ENCODE assay signal across 19 mouse cellular contexts in genomic region chr5:122855858-122856257, GRCm38 (mm10). TPM values are rescaled to one million over a fixed set of nuclear protein-coding genes. Genes with fewer than 3 reads are reported as not detected.
DNase-seq lines count a peak whose midpoint lies in the region; ATAC-seq and TF ChIP-seq lines count a peak whose summit lies in the region.
"Had no signal": no experiment of that assay in that cellular context is flagged by ENCODE, and none has a peak within 500 bp of the region (broad histone marks: within the 10 kb centered on the region; RNA-seq: fewer than 3 reads in every experiment).

No protein-coding gene starts in this region.

- H3K9ac ChIP-seq in intestine, postnatal 0 days (ENCODE audit: low read depth, low read length), result no peak overlapping the region
- no peak overlapping the region for H3K9ac ChIP-seq in intestine, embryonic 16.5 days (ENCODE audit: low read depth, low read length)
- no peak overlapping the region for H3K9ac ChIP-seq in stomach, postnatal 0 days (ENCODE audit: low read length)
- H3K9ac ChIP-seq: hindbrain, embryonic 13.5 days; kidney, embryonic 15.5 days; liver, embryonic 12.5 days; lung, embryonic 14.5 days; midbrain, embryonic 13.5 days had no signal

- no peak overlapping the region for H3K4me3 ChIP-seq in intestine, postnatal 0 days (ENCODE audit: low read depth, low read length)
- H3K4me3 ChIP-seq in intestine, embryonic 16.5 days (ENCODE audit: low read length), result no peak overlapping the region
- no peak overlapping the region for H3K4me3 ChIP-seq in stomach, postnatal 0 days (ENCODE audit: low read depth, low read length)
- H3K4me3 ChIP-seq: hindbrain, embryonic 13.5 days; kidney, embryonic 15.5 days; liver, embryonic 12.5 days; midbrain, embryonic 13.5 days had no signal

- no peaks in the 10 kb centered on the region for H3K27me3 ChIP-seq in intestine, postnatal 0 days (replicated peaks; ENCODE audit: control insufficient read depth, insufficient read depth, low read length)
- H3K27me3 ChIP-seq in intestine, embryonic 16.5 days (replicated peaks; ENCODE audit: control insufficient read depth, insufficient read depth, low read length), result no peaks in the 10 kb centered on the region
- H3K27me3 ChIP-seq in stomach, postnatal 0 days (ENCODE audit: control insufficient read depth, insufficient read depth, low read length), result no peaks in the 10 kb centered on the region
- H3K27me3 ChIP-seq: hindbrain, embryonic 13.5 days; kidney, embryonic 15.5 days; liver, embryonic 12.5 days; midbrain, embryonic 13.5 days had no signal

- no peak for ATAC-seq in intestine, postnatal 0 days
- no peak for ATAC-seq in intestine, embryonic 16.5 days
- no peak for ATAC-seq in stomach, postnatal 0 days (ENCODE audit: low FRiP score, low TSS enrichment)
- ATAC-seq: forebrain, embryonic 14.5 days; liver, embryonic 12.5 days; midbrain, embryonic 13.5 days had no signal

- peak; percentile 30 for DNase-seq in thymus, postnatal 0 days (ENCODE audit: low spot score)
- no peak for DNase-seq in thymus, postnatal 25 days
- peak; percentile 12 for DNase-seq in T-cell, adult 2 months (ENCODE audit: low spot score)
- no peak for DNase-seq in stomach, postnatal 0 days (ENCODE audit: low spot score)
- DNase-seq in layer of hippocampus, postnatal 14 days (ENCODE audit: low spot score in 2 of 2), result no peak
- no peak for DNase-seq in layer of hippocampus, postnatal 10 days (ENCODE audit: low spot score in 2 of 2)
- DNase-seq: cerebellum, adult 2 months; gastrocnemius, postnatal 36 days; heart, postnatal 10 days; lung, embryonic 14.5 days had no signal

- no peak overlapping the region for H3K4me2 ChIP-seq in intestine, postnatal 0 days (replicated peaks; ENCODE audit: low read depth)
- H3K4me2 ChIP-seq in intestine, embryonic 16.5 days (ENCODE audit: low read depth, low read length), result no peak overlapping the region
- no peak overlapping the region for H3K4me2 ChIP-seq in stomach, postnatal 0 days (replicated peaks; ENCODE audit: low read depth)
- H3K4me2 ChIP-seq: heart, embryonic 11.5 days; hindbrain, embryonic 13.5 days; kidney, embryonic 15.5 days; liver, embryonic 12.5 days; lung, embryonic 14.5 days; midbrain, embryonic 13.5 days had no signal

- H3K36me3 ChIP-seq in intestine, postnatal 0 days (ENCODE audit: control insufficient read depth, insufficient read depth), result 0 out of 2 replicates have a peak, but pooled peaks cover 6% of the 10 kb centered on the region
- no peaks in the 10 kb centered on the region for H3K36me3 ChIP-seq in intestine, embryonic 16.5 days (ENCODE audit: control insufficient read depth, insufficient read depth, low read length)
- no peaks in the 10 kb centered on the region for H3K36me3 ChIP-seq in stomach, postnatal 0 days (ENCODE audit: control insufficient read depth, insufficient read depth, low read length)
- H3K36me3 ChIP-seq: hindbrain, embryonic 13.5 days had no signal

- peak; percentile 30; the same call in 1 of the 2 replicates for TF ChIP-seq CTCF in intestine, postnatal 0 days (IDR thresholded peaks at IDR 0.05; ENCODE audit: low read depth)
- peak; percentile 42 for TF ChIP-seq CTCF in stomach, postnatal 0 days (IDR thresholded peaks at IDR 0.05; ENCODE audit: low read depth)

- WGBS in intestine, postnatal 0 days, result 70% methylated on average over 3 of the region's 3 CpGs
- whole genome bisulfite sequencing in intestine, embryonic 16.5 days, result 74% methylated on average over 3 of the region's 3 CpGs
- WGBS in stomach, postnatal 0 days, result 54% methylated on average over 3 of the region's 3 CpGs

- peaks cover 3% of the 10 kb centered on the region; the same call in 1 of the 2 replicates for H3K4me1 ChIP-seq in intestine, postnatal 0 days (replicated peaks; ENCODE audit: control insufficient read depth, insufficient read depth, low read length)
- peaks cover 8% of the 10 kb centered on the region for H3K4me1 ChIP-seq in intestine, embryonic 16.5 days (ENCODE audit: control insufficient read depth, insufficient read depth, low read length)
- H3K4me1 ChIP-seq in stomach, postnatal 0 days (replicated peaks; ENCODE audit: control insufficient read depth, insufficient read depth), result 0 out of 2 replicates have a peak, but pooled peaks cover 4% of the 10 kb centered on the region

- H3K27ac ChIP-seq in intestine, postnatal 0 days (ENCODE audit: low read depth, low read length), result no peak overlapping the region
- H3K27ac ChIP-seq in intestine, embryonic 16.5 days (ENCODE audit: low read length), result no peak overlapping the region
- H3K27ac ChIP-seq in stomach, postnatal 0 days (replicated peaks), result no peak overlapping the region
- H3K27ac ChIP-seq: hindbrain, embryonic 13.5 days; kidney, embryonic 15.5 days; liver, embryonic 12.5 days; macrophage; midbrain, embryonic 13.5 days had no signal

- no peak for TF ChIP-seq EP300 in stomach, postnatal 0 days (optimal IDR thresholded peaks at IDR 0.05)

- no peaks in the 10 kb centered on the region for H3K9me3 ChIP-seq in intestine, postnatal 0 days (ENCODE audit: control insufficient read depth)
- no peaks in the 10 kb centered on the region for H3K9me3 ChIP-seq in intestine, embryonic 16.5 days (ENCODE audit: control insufficient read depth, low read length)
- H3K9me3 ChIP-seq in stomach, postnatal 0 days (ENCODE audit: control insufficient read depth, low read length), result no peaks in the 10 kb centered on the region
- H3K9me3 ChIP-seq: hindbrain, embryonic 13.5 days; kidney, embryonic 15.5 days; liver, embryonic 12.5 days; midbrain, embryonic 13.5 days had no signal

RNA-seq across cellular contexts. Expression of gene Rnf34, which starts 6.0 kb away (rescaled TPM):
- polyA plus RNA-seq in intestine, postnatal 0 days (2015; fragmentation: Nextera tagmentation; extraction: Ambion mirVana), result 18.3 and 21.0 TPM in 2 replicates
- polyA plus RNA-seq in intestine, embryonic 16.5 days (2015; fragmentation: Nextera tagmentation; extraction: Ambion mirVana), result 26.9 and 32.4 TPM in 2 replicates
- polyA plus RNA-seq in thymus, postnatal 0 days (2015; fragmentation: Nextera tagmentation; extraction: Ambion mirVana), result 35.8 and 37.9 TPM in 2 replicates
- polyA plus RNA-seq in stomach, postnatal 0 days (2015; fragmentation: Nextera tagmentation; extraction: Ambion mirVana), result 16.9 and 19.1 TPM in 2 replicates
- total RNA-seq in layer of hippocampus, postnatal 14 days (2021), result 10 to 100 TPM; 47.1 to 53.0 TPM
- 10 to 100 TPM; 43.5 to 57.1 TPM for total RNA-seq in layer of hippocampus, postnatal 10 days (2021)

RNA-seq across cellular contexts. Expression of gene Anapc5, which starts 34.7 kb away (rescaled TPM):
- polyA plus RNA-seq in intestine, postnatal 0 days (2015; fragmentation: Nextera tagmentation; extraction: Ambion mirVana), result 134 and 145 TPM in 2 replicates
- 322 and 351 TPM in 2 replicates for polyA plus RNA-seq in intestine, embryonic 16.5 days (2015; fragmentation: Nextera tagmentation; extraction: Ambion mirVana)
- polyA plus RNA-seq in thymus, postnatal 0 days (2015; fragmentation: Nextera tagmentation; extraction: Ambion mirVana), result 407 and 446 TPM in 2 replicates
- polyA plus RNA-seq in stomach, postnatal 0 days (2015; fragmentation: Nextera tagmentation; extraction: Ambion mirVana), result 168 and 169 TPM in 2 replicates
- total RNA-seq in layer of hippocampus, postnatal 14 days (2021), result 100 to 1,000 TPM; 215 to 219 TPM
- total RNA-seq in layer of hippocampus, postnatal 10 days (2021), result 100 to 1,000 TPM; 252 to 292 TPM

Comparison
In these comparisons a context has a peak if more than half of its experiments do, and no peak if none do; other contexts are left out.
1. DNase-seq: peak in thymus, postnatal 0 days (single experiment) and T-cell, adult 2 months (single experiment); none in thymus, postnatal 25 days (single experiment), stomach, postnatal 0 days (single experiment), layer of hippocampus, postnatal 14 days (0 of 2) and layer of hippocampus, postnatal 10 days (0 of 2).